In genomic region chr1:189923157-189923556, GRCm38 (mm10) we compare ENCODE assay signal across 16 mouse cellular contexts. TPM values are rescaled to one million over a fixed set of nuclear protein-coding genes. Genes with fewer than 3 reads are reported as not detected.
DNase-seq lines count a peak whose midpoint lies in the region; ATAC-seq lines count a peak whose summit lies in the region.
"Had no signal": no experiment of that assay in that cellular context is flagged by ENCODE, and none has a peak within 500 bp of the region (broad histone marks: within the 10 kb centered on the region; RNA-seq: fewer than 3 reads in every experiment).

No protein-coding gene starts in this region.

- no peak overlapping the region for H3K4me3 ChIP-seq in embryonic facial prominence, embryonic 13.5 days
- H3K4me3 ChIP-seq in embryonic facial prominence, embryonic 10.5 days = no peak overlapping the region
- H3K4me3 ChIP-seq in heart, embryonic 13.5 days = peak overlapping the region; percentile 85; the same call in 1 of the 2 replicates
- peak overlapping the region; percentile 78; the same call in 1 of the 2 replicates for H3K4me3 ChIP-seq in limb, embryonic 13.5 days
- no peak overlapping the region for H3K4me3 ChIP-seq in limb, embryonic 10.5 days
- no peak overlapping the region for H3K4me3 ChIP-seq in heart, embryonic 16.5 days (ENCODE audit: low read length)

- 0 out of 2 replicates have a peak, but pooled peaks cover 5% of the 10 kb centered on the region for H3K27me3 ChIP-seq in embryonic facial prominence, embryonic 13.5 days
- peaks cover 46% of the 10 kb centered on the region for H3K27me3 ChIP-seq in embryonic facial prominence, embryonic 10.5 days (replicated peaks; ENCODE audit: low read depth, poor library complexity, severe bottlenecking)
- no peaks in the 10 kb centered on the region for H3K27me3 ChIP-seq in heart, embryonic 13.5 days (replicated peaks)
- H3K27me3 ChIP-seq in limb, embryonic 13.5 days = 0 out of 2 replicates have a peak, but pooled peaks cover 5% of the 10 kb centered on the region
- H3K27me3 ChIP-seq in limb, embryonic 10.5 days (ENCODE audit: low read depth, poor library complexity, severe bottlenecking) = peaks cover 14% of the 10 kb centered on the region; the same call in 1 of the 2 replicates
- no peaks in the 10 kb centered on the region for H3K27me3 ChIP-seq in heart, embryonic 16.5 days (ENCODE audit: control insufficient read depth, insufficient read depth, low read length)
- H3K27me3 ChIP-seq: forebrain, embryonic 15.5 days; hindbrain, embryonic 15.5 days had no signal

- H3K36me3 ChIP-seq in embryonic facial prominence, embryonic 13.5 days = no peaks in the 10 kb centered on the region
- H3K36me3 ChIP-seq in embryonic facial prominence, embryonic 10.5 days (replicated peaks) = no peaks in the 10 kb centered on the region
- no peaks in the 10 kb centered on the region for H3K36me3 ChIP-seq in heart, embryonic 13.5 days
- no peaks in the 10 kb centered on the region for H3K36me3 ChIP-seq in limb, embryonic 13.5 days
- H3K36me3 ChIP-seq in limb, embryonic 10.5 days = no peaks in the 10 kb centered on the region
- no peaks in the 10 kb centered on the region for H3K36me3 ChIP-seq in heart, embryonic 16.5 days (ENCODE audit: control insufficient read depth, insufficient read depth)
- H3K36me3 ChIP-seq: forebrain, embryonic 15.5 days; G1E; hindbrain, embryonic 15.5 days had no signal

- no peaks in the 10 kb centered on the region for H3K9me3 ChIP-seq in embryonic facial prominence, embryonic 13.5 days
- H3K9me3 ChIP-seq in embryonic facial prominence, embryonic 10.5 days = no peaks in the 10 kb centered on the region
- no peaks in the 10 kb centered on the region for H3K9me3 ChIP-seq in heart, embryonic 13.5 days
- H3K9me3 ChIP-seq in limb, embryonic 13.5 days = no peaks in the 10 kb centered on the region
- H3K9me3 ChIP-seq in limb, embryonic 10.5 days (replicated peaks) = no peaks in the 10 kb centered on the region
- no peaks in the 10 kb centered on the region for H3K9me3 ChIP-seq in heart, embryonic 16.5 days (replicated peaks; ENCODE audit: control insufficient read depth, low read length)
- H3K9me3 ChIP-seq: forebrain, embryonic 15.5 days; hindbrain, embryonic 15.5 days had no signal

- WGBS in embryonic facial prominence, embryonic 13.5 days = 74% methylated on average over 4 of the region's 4 CpGs
- WGBS in embryonic facial prominence, embryonic 10.5 days = 68% methylated on average over 4 of the region's 4 CpGs
- WGBS in heart, embryonic 13.5 days = 82% methylated on average over 4 of the region's 4 CpGs
- 69% methylated on average over 4 of the region's 4 CpGs for WGBS in limb, embryonic 13.5 days
- WGBS in limb, embryonic 10.5 days = 71% methylated on average over 4 of the region's 4 CpGs
- 86% methylated on average over 4 of the region's 4 CpGs for WGBS in heart, embryonic 16.5 days

- no peak overlapping the region for H3K27ac ChIP-seq in embryonic facial prominence, embryonic 13.5 days
- no peak overlapping the region for H3K27ac ChIP-seq in embryonic facial prominence, embryonic 10.5 days (replicated peaks)
- H3K27ac ChIP-seq in heart, embryonic 13.5 days (replicated peaks) = peak overlapping the region; percentile 98
- no peak overlapping the region for H3K27ac ChIP-seq in limb, embryonic 13.5 days
- H3K27ac ChIP-seq in limb, embryonic 10.5 days = no peak overlapping the region
- peak overlapping the region; percentile 99 for H3K27ac ChIP-seq in heart, embryonic 16.5 days (ENCODE audit: low read length)
- H3K27ac ChIP-seq: forebrain, embryonic 15.5 days had no signal

- DNase-seq in embryonic facial prominence, embryonic 10.5 days (ENCODE audit: low spot score) = no peak
- DNase-seq in heart, postnatal 4 days = no peak
- DNase-seq in limb, embryonic 10.5 days (ENCODE audit: low spot score) = no peak
- DNase-seq in urinary bladder, postnatal 36 days (ENCODE audit: low spot score in 2 of 2) = no peak
- DNase-seq: adrenal gland, postnatal 10 days; liver; lung, postnatal 4 days; right cerebral cortex, postnatal 25 days; thymus, postnatal 36 days had no signal

- no peak overlapping the region for H3K9ac ChIP-seq in embryonic facial prominence, embryonic 13.5 days
- peak overlapping the region; percentile 97 for H3K9ac ChIP-seq in heart, embryonic 13.5 days
- H3K9ac ChIP-seq in limb, embryonic 13.5 days = no peak overlapping the region
- H3K9ac ChIP-seq in heart, embryonic 16.5 days (ENCODE audit: low read length) = peak overlapping the region; percentile 96

- H3K4me1 ChIP-seq in embryonic facial prominence, embryonic 13.5 days = peaks cover 33% of the 10 kb centered on the region
- H3K4me1 ChIP-seq in embryonic facial prominence, embryonic 10.5 days = peaks cover 53% of the 10 kb centered on the region
- H3K4me1 ChIP-seq in heart, embryonic 13.5 days = peaks cover 84% of the 10 kb centered on the region
- peaks cover 29% of the 10 kb centered on the region for H3K4me1 ChIP-seq in limb, embryonic 13.5 days
- H3K4me1 ChIP-seq in limb, embryonic 10.5 days = peaks cover 70% of the 10 kb centered on the region
- H3K4me1 ChIP-seq in heart, embryonic 16.5 days (ENCODE audit: control insufficient read depth, insufficient read depth, low read length) = peaks cover 64% of the 10 kb centered on the region

- no peak for ATAC-seq in embryonic facial prominence, embryonic 13.5 days (ENCODE audit: insufficient number of reproducible peaks, insufficient read depth, low FRiP score, low TSS enrichment, low read depth)
- ATAC-seq in heart, embryonic 13.5 days (ENCODE audit: extremely low read depth, insufficient number of reproducible peaks, low FRiP score, low TSS enrichment) = no peak
- ATAC-seq in limb, embryonic 13.5 days (ENCODE audit: low FRiP score, low read depth) = no peak
- ATAC-seq in heart, embryonic 16.5 days (replicated peaks; ENCODE audit: extremely low read depth, insufficient read depth, low FRiP score) = no peak

- H3K4me2 ChIP-seq in embryonic facial prominence, embryonic 13.5 days = peak overlapping the region; percentile 68; the same call in 1 of the 2 replicates
- peak overlapping the region; percentile 84; the same call in 1 of the 2 replicates for H3K4me2 ChIP-seq in heart, embryonic 13.5 days
- H3K4me2 ChIP-seq in limb, embryonic 13.5 days (replicated peaks) = peak overlapping the region; percentile 95
- no peak overlapping the region for H3K4me2 ChIP-seq in heart, embryonic 16.5 days (ENCODE audit: low read depth, low read length)

RNA-seq across cellular contexts. Expression of gene Smyd2, which starts 1.0 kb away (rescaled TPM):
- polyA plus RNA-seq in embryonic facial prominence, embryonic 13.5 days (2015; fragmentation: Nextera tagmentation; extraction: Ambion mirVana) = 93.3 and 98.4 TPM in 2 replicates
- polyA plus RNA-seq in embryonic facial prominence, embryonic 10.5 days (2016; fragmentation: Nextera tagmentation; extraction: Ambion mirVana) = 78.5 and 84.3 TPM in 2 replicates
- polyA plus RNA-seq in heart, embryonic 13.5 days (2015; fragmentation: Nextera tagmentation; extraction: Ambion mirVana) = 187 and 209 TPM in 2 replicates
- total RNA-seq in heart, postnatal 4 days (2021) = 100 to 1,000 TPM; 192 to 202 TPM
- polyA plus RNA-seq in limb, embryonic 13.5 days (2015; fragmentation: Nextera tagmentation; extraction: Ambion mirVana) = 87.3 and 92.9 TPM in 2 replicates
- polyA plus RNA-seq in limb, embryonic 10.5 days (2016; fragmentation: Nextera tagmentation; extraction: Ambion mirVana) = 79.5 and 89.4 TPM in 2 replicates
- 244 and 255 TPM in 2 replicates for polyA plus RNA-seq in heart, embryonic 16.5 days (2015; fragmentation: Nextera tagmentation; extraction: Ambion mirVana)
- total RNA-seq: G1E had no signal
- polyA plus RNA-seq: G1E had no signal

Comparison
In these comparisons a context has a peak if more than half of its experiments do, and no peak if none do; other contexts are left out.
1. H3K4me3 ChIP-seq: peak in heart, embryonic 13.5 days (single experiment) and limb, embryonic 13.5 days (single experiment); none in embryonic facial prominence, embryonic 13.5 days (single experiment), embryonic facial prominence, embryonic 10.5 days (single experiment), limb, embryonic 10.5 days (single experiment) and heart, embryonic 16.5 days (single experiment).
2. H3K27ac ChIP-seq: peak in heart, embryonic 13.5 days (single experiment) and heart, embryonic 16.5 days (single experiment); none in embryonic facial prominence, embryonic 13.5 days (single experiment), embryonic facial prominence, embryonic 10.5 days (single experiment), limb, embryonic 13.5 days (single experiment) and limb, embryonic 10.5 days (single experiment).
3. H3K9ac ChIP-seq: peak in heart, embryonic 13.5 days (single experiment) and heart, embryonic 16.5 days (single experiment); none in embryonic facial prominence, embryonic 13.5 days (single experiment) and limb, embryonic 13.5 days (single experiment).